Mouse (Mus musculus): Measurements from ENCODE around the gene Gng3.

- TF ChIP-seq GATA1 (IDR thresholded peaks at IDR 0.05; ENCODE audit: borderline replicate concordance, low read length): no peak
- TF ChIP-seq FLI1 (IDR thresholded peaks at IDR 0.05; ENCODE audit: low read length): no peak
Observed at GRCm38 (mm10) chr19:8850402-8850901, 11.5 kb upstream of the Gng3 start, which contains the start of gene Lrrn4cl.
